Mouse (Mus musculus) liver, embryonic 14.5 days (tissue): ENCODE results near the gene Pars2.

Experiments
- CTCF ChIP-seq: IDR thresholded peaks from 2 replicates; pipeline ENCODE4 v1.5.1; 2016; ENCODE audit warnings: antibody characterized with exemption, low read depth, control low read depth
- EP300 ChIP-seq: IDR thresholded peaks from 2 replicates; pipeline ENCODE4 v1.6.1; 2016; ENCODE audit warnings: antibody characterized with exemption, low read depth

GRCm38 (mm10) chr4:106680955-106681354 lies 30.1 kb downstream of the Pars2 start:
- no peak for TF ChIP-seq CTCF
- no peak for TF ChIP-seq EP300
